Mouse (Mus musculus): ENCODE data around the gene Thada. TPM values are rescaled to one million over a fixed set of nuclear protein-coding genes. Genes with fewer than 3 reads are reported as not detected.

Gene Thada
- total RNA-seq (2023), result 10 to 100 TPM; 55.7 to 62.4 TPM

DNA sequence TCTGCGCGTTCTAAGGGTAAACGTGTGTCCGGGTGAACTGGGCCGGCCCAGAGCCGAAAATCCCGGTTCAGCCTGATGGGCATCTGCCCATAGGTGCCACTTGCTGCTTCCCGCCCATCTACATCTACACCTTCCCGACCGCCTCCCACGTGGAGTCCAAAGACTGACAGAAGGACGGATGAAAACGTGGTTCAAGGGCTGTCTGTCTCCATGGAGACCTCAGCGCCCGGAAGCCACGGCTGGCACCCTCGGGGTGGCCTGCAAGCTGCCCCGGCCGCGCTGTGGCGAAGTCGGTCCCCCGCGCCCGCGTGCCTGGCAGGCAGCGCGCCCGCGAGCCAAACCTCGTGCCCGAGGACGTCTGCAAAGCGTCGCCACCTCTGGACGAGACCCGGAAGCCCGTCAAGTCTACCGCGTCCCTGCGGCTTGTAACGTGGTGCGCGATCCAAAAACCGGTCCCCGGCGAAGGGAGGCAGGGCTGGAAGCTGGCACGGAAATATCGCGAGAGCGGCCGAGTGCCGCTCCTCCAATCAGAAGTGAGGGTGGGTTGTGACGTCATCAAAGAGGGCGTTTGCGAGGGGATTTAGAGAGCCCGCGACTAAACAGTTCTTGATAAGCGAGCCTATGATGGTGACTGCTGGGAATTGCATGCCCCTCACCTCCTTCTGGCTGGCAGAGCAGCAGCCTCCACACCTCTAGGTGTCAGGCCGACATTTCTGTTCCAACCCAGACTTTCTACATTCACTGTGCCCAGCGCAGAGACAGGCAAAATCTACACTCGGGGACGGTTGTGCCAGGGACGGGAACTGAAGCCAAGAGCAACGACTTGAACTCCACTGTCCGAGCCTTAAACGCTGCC is at the start of gene Thada:
Gene Thada (minus strand): TSS at position 453 of the 856 bp plus-strand sequence.

GRCm38 (mm10) chr17:84511682-84512515 is 45.9 kb upstream of the Thada start, which contains the start of gene Plekhh2:
TSS of gene Plekhh2 (plus strand) at chr17:84511895.

DNA sequence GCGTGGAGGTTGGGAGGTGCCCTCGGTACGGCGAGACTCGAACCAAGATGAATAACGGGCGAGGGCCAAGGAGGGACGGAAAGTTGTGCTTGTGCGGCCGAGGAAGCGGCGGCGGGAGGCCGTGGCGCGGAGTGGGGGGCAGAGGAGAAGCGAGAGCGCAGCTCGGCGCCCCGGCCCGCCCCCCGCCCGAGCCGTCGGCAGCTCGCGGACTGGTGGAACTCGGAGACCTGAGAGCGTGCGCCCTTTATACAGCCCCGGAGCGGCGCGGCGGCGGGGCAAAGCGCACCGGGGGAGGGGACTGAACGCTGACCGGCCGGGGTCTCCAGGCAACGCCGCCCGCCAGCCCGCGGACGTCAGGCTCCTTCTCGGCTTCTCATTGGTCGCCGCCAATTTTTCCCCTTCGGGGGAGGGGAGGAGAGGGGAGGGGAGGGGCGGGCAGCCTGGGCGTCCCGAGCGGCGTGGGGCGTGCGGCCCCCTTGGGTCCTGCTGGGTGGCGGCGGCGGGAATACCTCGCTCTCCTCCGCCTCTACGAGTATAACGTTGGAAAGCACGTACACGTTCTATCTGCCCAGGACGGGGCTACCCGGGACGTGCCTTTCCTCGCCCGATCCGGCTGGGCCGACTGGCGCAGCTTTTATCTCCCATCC is 278.2 kb downstream of the Thada start, which contains the start of gene Zfp36l2:
Gene Zfp36l2 (minus strand): TSS at position 221 of the 647 bp plus-strand sequence.

Other genes starting within 250 kb of the Thada start
- not detected for gene Plekhh2, start 45.7 kb upstream of the Thada start, total RNA-seq (2023)
- not detected for gene Dync2li1, start 160.3 kb upstream of the Thada start, total RNA-seq (2023)
- not detected for gene Abcg8, start 210.1 kb upstream of the Thada start, total RNA-seq (2023)
- gene Abcg5, start 216.8 kb upstream of the Thada start, total RNA-seq (2023), result not detected

Data from B cell, adult 67 days (primary cell).